Mouse (Mus musculus): ENCODE measurements around the gene Slc12a9.

- TF ChIP-seq CTCF (IDR thresholded peaks at IDR 0.05; ENCODE audit: insufficient read depth, low read depth, low read length) = no peak
- TF ChIP-seq POLR2A (IDR thresholded peaks at IDR 0.05; ENCODE audit: insufficient read depth, low read depth, low read length) = no peak
Observed at GRCm38 (mm10) chr5:137354091-137354490, 20.7 kb upstream of the Slc12a9 start.

Data from olfactory bulb, adult 2 months (tissue).